Mouse (Mus musculus): ENCODE data around the gene St6galnac6. TPM values are rescaled to one million over a fixed set of nuclear protein-coding genes. Genes with fewer than 3 reads are reported as not detected.

The St6galnac6 gene
- total and polyA plus RNA-seq, 2 experiments from 2014 or later = 42.3 to 65.3 TPM

DNA sequence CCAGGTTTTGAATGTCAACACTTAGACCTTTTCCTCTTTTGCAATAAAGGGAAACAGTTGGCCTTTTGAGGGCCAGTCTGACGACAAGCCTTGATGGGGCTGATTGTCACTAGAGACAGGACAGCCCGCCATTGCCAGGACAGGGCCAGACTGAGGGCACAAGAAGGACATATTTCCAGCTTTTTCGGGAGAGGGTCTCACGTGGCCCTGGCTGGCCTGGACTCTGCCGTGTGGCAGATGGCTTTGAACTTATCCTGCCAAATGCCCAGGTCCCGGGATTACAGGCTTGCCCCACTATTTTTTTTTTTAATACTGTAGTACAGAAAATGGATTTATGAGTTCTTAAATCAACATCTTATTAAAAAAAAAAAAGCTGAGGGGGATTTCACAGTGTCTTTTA is 8.3 kb upstream of the St6galnac6 start:
- H3K4me3 ChIP-seq (ENCODE audit: low read depth, low read length) = no peak overlapping the region
- H3K27me3 ChIP-seq (ENCODE audit: insufficient read depth, low read length) = no peaks in the 10 kb centered on the region
- no peak overlapping the region for H3K27ac ChIP-seq (ENCODE audit: low read depth, low read length)
- no peaks in the 10 kb centered on the region for H3K9me3 ChIP-seq (ENCODE audit: low read length)
- H3K36me3 ChIP-seq (ENCODE audit: insufficient read depth) = peaks cover 15% of the 10 kb centered on the region; the same call in 1 of the 2 replicates
- ATAC-seq (no peak), DNase-seq (no peak)
- TF ChIP-seq CTCF (IDR thresholded peaks at IDR 0.05; ENCODE audit: low read depth) = no peak
- WGBS = 68% methylated on average over 6 of the region's 6 CpGs
- H3K4me1 ChIP-seq (ENCODE audit: insufficient read depth) = peaks cover 9% of the 10 kb centered on the region
- no peak overlapping the region for H3K4me2 ChIP-seq (ENCODE audit: low read depth)
- H3K9ac ChIP-seq = no peak overlapping the region

DNA sequence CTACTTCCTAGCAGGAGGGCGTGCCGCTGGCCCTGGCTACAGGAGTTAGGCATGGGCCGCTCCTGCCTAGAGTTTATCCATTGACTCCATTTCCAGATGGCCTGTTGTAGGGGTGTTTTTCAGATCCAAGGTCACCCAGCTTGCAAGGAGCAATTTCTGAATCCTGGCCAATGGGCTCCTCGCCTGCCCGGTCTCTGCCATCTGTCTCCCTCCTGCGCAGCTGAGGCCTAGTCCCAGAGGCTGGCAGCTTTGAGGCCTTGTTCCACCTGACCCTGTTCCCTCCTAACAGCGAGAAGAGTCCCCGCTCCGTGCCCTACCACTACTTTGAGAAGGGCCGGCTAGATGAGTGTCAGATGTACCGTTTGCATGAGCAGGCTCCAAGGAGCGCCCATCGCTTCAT is 2.8 kb upstream of the St6galnac6 start:
- no peak for DNase-seq
- H3K27me3 ChIP-seq (ENCODE audit: insufficient read depth, low read length) = no peaks in the 10 kb centered on the region
- TF ChIP-seq CTCF (IDR thresholded peaks at IDR 0.05; ENCODE audit: low read depth) = no peak
- WGBS = 67% methylated on average over 13 of the region's 13 CpGs
- H3K4me3 ChIP-seq (ENCODE audit: low read depth, low read length) = no peak overlapping the region
- no peaks in the 10 kb centered on the region for H3K4me1 ChIP-seq (ENCODE audit: insufficient read depth)
- H3K4me2 ChIP-seq (ENCODE audit: low read depth) = no peak overlapping the region
- no peaks in the 10 kb centered on the region for H3K9me3 ChIP-seq (ENCODE audit: low read length)
- no peak overlapping the region for H3K9ac ChIP-seq
- no peak for ATAC-seq
- H3K36me3 ChIP-seq (ENCODE audit: insufficient read depth) = peaks cover 20% of the 10 kb centered on the region
- H3K27ac ChIP-seq (ENCODE audit: low read depth, low read length) = no peak overlapping the region

DNA sequence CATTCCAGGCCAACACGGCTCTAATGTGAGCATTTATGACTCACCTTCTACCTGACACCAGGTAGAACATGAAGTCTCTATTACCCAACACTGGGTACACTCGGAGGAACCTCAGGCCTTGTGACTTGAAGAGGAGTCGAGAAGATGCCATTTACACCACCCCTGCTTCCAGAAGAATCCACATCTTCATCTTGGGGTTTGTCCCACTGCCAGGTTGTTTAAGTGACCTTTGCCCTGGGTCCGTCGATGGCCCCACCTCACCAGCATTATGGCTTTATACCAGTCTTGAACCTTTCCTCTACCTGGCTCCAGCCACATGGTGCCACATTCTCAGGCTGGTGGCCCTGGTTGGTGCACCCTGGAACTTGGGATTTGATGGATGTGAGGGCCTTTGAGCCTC is 2.3 kb upstream of the St6galnac6 start:
- H3K4me1 ChIP-seq (ENCODE audit: insufficient read depth) = no peaks in the 10 kb centered on the region
- no peaks in the 10 kb centered on the region for H3K27me3 ChIP-seq (ENCODE audit: insufficient read depth, low read length)
- whole genome bisulfite sequencing = 94% methylated on average over 5 of the region's 5 CpGs
- no peak overlapping the region for H3K27ac ChIP-seq (ENCODE audit: low read depth, low read length)
- H3K9me3 ChIP-seq (ENCODE audit: low read length) = no peaks in the 10 kb centered on the region
- H3K36me3 ChIP-seq (ENCODE audit: insufficient read depth) = peaks cover 20% of the 10 kb centered on the region
- H3K4me3 ChIP-seq (ENCODE audit: low read depth, low read length) = no peak overlapping the region
- no peak overlapping the region for H3K9ac ChIP-seq
- TF ChIP-seq CTCF (IDR thresholded peaks at IDR 0.05; ENCODE audit: low read depth) = no peak
- DNase-seq (no peak), ATAC-seq (no peak)
- no peak overlapping the region for H3K4me2 ChIP-seq (ENCODE audit: low read depth)

DNA sequence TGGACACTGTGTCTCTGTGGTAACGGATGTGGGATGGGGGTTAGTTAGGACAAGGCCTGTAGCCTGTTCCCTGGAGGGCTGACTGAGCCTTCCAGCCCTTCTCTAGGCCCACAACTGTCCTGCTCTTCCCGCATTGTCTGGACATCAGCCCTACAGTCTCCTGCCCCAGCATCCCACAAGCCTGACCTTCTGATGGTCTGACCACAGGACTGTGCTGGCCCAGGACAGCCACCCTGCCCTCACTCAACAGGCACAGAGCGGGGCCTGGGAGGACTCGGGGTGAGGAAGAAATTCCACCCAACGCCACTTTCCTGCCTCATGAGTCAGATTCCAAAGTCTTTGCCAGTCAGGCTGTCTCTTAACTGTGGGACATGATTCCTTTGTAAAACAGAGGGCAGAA is 1.8 kb upstream of the St6galnac6 start:
- Histone ChIP-seq H3K27ac (ENCODE audit: low read depth, low read length) (no peak overlapping the region), H3K27me3 (ENCODE audit: insufficient read depth, low read length) (no peaks in the 10 kb centered on the region), H3K4me1 (ENCODE audit: insufficient read depth) (peaks cover 4% of the 10 kb centered on the region; the same call in 1 of the 2 replicates), H3K9ac (no peak overlapping the region), H3K9me3 (ENCODE audit: low read length) (no peaks in the 10 kb centered on the region), H3K36me3 (ENCODE audit: insufficient read depth) (peaks cover 20% of the 10 kb centered on the region), H3K4me2 (ENCODE audit: low read depth) (no peak overlapping the region), H3K4me3 (ENCODE audit: low read depth, low read length) (no peak overlapping the region)
- no peak for DNase-seq
- WGBS = 91% methylated on average over 5 of the region's 5 CpGs
- TF ChIP-seq CTCF (IDR thresholded peaks at IDR 0.05; ENCODE audit: low read depth) = no peak
- ATAC-seq = no peak

DNA sequence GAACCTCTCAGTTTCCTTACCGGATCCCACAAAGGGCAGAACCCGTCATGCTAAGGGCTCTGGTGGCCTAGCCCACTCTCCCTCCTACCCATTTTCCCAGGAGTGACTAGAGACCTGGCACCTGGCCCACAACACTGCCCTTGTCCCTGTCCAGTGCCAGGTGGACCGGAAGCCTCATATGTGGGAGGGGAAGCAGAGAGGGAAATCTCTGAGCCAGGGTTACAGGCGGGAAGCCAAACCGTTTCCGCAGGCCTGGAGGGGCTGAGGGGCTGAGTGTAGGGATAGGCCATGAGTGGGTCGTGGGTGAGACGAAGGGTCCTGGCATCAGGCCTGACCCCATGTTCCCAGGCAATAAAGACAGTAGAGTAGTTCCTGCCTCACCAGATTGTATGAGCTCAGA is 1.0 kb upstream of the St6galnac6 start:
- no peak overlapping the region for H3K27ac ChIP-seq (ENCODE audit: low read depth, low read length)
- DNase-seq = no peak
- H3K9me3 ChIP-seq (ENCODE audit: low read length) = no peaks in the 10 kb centered on the region
- H3K9ac ChIP-seq = no peak overlapping the region
- no peak for TF ChIP-seq CTCF (IDR thresholded peaks at IDR 0.05; ENCODE audit: low read depth)
- H3K36me3 ChIP-seq (ENCODE audit: insufficient read depth) = peaks cover 20% of the 10 kb centered on the region
- no peak for ATAC-seq
- peaks cover 4% of the 10 kb centered on the region; the same call in 1 of the 2 replicates for H3K4me1 ChIP-seq (ENCODE audit: insufficient read depth)
- 72% methylated on average over 8 of the region's 8 CpGs for WGBS
- H3K4me2 ChIP-seq (ENCODE audit: low read depth) = no peak overlapping the region
- H3K4me3 ChIP-seq (ENCODE audit: low read depth, low read length) = no peak overlapping the region
- no peaks in the 10 kb centered on the region for H3K27me3 ChIP-seq (ENCODE audit: insufficient read depth, low read length)

DNA sequence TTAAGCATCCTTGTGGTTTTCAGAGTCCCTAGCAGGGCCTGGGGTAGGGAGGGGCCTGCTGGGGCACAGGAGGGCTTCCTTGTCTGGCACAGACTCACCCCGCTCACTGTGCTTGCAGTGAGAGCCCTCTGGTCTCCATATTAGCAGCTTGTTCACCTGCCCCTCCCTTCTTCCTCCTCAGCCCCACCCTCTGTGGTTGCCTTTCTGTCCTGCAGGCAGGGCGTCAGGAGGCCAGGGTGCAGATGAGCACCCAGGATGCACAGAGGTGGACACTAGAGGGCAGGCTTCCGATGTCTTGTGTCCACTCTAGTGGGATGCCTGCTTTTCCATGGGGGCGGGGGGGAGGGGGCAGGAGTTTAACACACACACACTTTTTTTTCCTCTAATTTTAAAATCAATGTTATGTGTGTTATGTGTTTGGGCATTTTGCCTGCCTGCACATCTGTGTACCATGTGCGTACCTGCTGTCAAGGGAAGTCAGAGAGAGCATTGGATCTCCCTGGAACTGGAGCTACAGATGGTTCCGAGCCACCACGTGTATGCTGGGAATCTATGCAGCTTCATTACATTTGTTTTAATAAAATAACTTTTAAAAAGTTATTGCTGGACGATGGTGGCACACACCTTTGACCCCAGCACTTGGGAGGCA is 2.0 kb downstream of the St6galnac6 start:
- WGBS = 44% methylated on average over 8 of the region's 8 CpGs
- no peak overlapping the region for H3K27ac ChIP-seq (ENCODE audit: low read depth, low read length)
- no peaks in the 10 kb centered on the region for H3K27me3 ChIP-seq (ENCODE audit: insufficient read depth, low read length)
- H3K4me2 ChIP-seq (ENCODE audit: low read depth) = no peak overlapping the region
- no peak overlapping the region for H3K4me3 ChIP-seq (ENCODE audit: low read depth, low read length)
- peak; percentile 41 for TF ChIP-seq CTCF (IDR thresholded peaks at IDR 0.05; ENCODE audit: low read depth)
- H3K9ac ChIP-seq = no peak overlapping the region
- peaks cover 4% of the 10 kb centered on the region; the same call in 1 of the 2 replicates for H3K4me1 ChIP-seq (ENCODE audit: insufficient read depth)
- DNase-seq = no peak
- no peaks in the 10 kb centered on the region for H3K9me3 ChIP-seq (ENCODE audit: low read length)
- H3K36me3 ChIP-seq (ENCODE audit: insufficient read depth) = peaks cover 5% of the 10 kb centered on the region; the same call in 1 of the 2 replicates
- ATAC-seq = no peak

DNA sequence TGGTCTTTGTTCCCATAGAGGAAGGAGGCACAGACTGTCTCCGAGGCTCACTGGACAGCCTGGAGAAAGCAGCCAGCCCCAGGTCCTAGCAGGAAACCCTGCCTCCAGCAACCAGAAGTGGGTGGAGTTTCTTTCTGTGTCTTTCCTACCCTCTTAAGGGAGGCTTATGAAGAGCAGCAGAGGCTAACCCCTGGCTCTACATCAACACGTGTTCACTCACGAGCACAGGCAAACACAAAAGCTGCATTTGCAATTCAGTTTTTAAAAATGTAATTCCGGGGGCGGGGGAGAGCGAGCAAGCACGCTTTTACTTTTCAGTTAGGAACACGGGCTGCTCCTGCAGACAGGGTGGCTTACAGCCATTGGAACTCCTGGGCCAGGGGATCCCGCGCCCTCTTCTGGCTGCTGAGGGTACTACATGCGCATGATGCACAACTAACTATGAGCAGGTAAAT is 3.1 kb downstream of the St6galnac6 start:
- Histone ChIP-seq H3K4me3 (ENCODE audit: low read depth, low read length) (peak overlapping the region; percentile 19; the same call in 1 of the 2 replicates), H3K4me2 (ENCODE audit: low read depth) (peak overlapping the region; percentile 38), H3K9me3 (ENCODE audit: low read length) (no peaks in the 10 kb centered on the region), H3K27ac (ENCODE audit: low read depth, low read length) (no peak overlapping the region), H3K9ac (no peak overlapping the region), H3K36me3 (ENCODE audit: insufficient read depth) (0 out of 2 replicates have a peak, but pooled peaks cover 4% of the 10 kb centered on the region), H3K4me1 (ENCODE audit: insufficient read depth) (peaks cover 4% of the 10 kb centered on the region; the same call in 1 of the 2 replicates), H3K27me3 (ENCODE audit: insufficient read depth, low read length) (no peaks in the 10 kb centered on the region)
- peak; percentile 87 for DNase-seq
- under 1% methylated on average over 11 of the region's 11 CpGs for WGBS
- peak; percentile 56 for ATAC-seq
- TF ChIP-seq CTCF (IDR thresholded peaks at IDR 0.05; ENCODE audit: low read depth) = peak; percentile 93
